Mouse (Mus musculus) right cerebral cortex, postnatal 14 days (tissue): ENCODE results near the gene Metap1d.

Experiments used
- DNase-seq: peaks from one replicate; pipeline ENCODE4 v3.0.0; 2022

Gene Metap1d

DNA sequence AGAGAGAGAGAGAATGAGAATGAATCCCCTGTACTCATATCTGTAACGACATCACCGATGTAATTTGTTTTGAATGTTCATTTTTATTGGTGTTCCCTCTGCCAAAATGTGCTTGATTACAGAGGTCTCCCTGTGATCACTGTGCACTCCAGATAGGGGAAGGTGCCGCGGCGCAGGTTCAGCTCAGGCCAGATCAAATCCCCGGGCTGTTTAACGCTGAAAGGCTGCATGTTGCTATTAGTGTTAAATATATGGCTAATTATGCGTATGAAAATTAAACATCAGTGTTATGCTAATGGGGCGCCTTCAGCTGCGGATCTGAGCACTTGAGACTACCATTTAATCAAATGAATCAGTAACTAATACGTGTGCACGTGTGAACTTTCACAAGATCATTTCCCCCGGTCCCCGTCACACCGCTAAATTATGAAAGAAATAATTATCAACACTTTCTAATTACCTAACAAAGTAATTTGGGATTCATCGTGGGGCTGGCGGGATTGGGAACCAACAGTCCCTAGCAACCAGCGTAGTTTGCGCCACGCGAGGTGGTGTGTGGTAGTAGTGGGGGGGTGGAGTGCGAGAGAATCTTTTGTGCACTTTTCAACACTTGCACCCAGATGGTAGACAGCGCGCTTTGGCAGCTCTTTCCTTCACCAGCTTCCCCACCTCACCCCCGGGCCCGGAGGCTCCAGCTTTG is 75.1 kb downstream of the Metap1d start, which contains the start of gene Dlx1:
Gene Dlx1, plus strand, starts transcription at position 100 of the 700 bp plus-strand sequence.
- no peak for DNase-seq

DNA sequence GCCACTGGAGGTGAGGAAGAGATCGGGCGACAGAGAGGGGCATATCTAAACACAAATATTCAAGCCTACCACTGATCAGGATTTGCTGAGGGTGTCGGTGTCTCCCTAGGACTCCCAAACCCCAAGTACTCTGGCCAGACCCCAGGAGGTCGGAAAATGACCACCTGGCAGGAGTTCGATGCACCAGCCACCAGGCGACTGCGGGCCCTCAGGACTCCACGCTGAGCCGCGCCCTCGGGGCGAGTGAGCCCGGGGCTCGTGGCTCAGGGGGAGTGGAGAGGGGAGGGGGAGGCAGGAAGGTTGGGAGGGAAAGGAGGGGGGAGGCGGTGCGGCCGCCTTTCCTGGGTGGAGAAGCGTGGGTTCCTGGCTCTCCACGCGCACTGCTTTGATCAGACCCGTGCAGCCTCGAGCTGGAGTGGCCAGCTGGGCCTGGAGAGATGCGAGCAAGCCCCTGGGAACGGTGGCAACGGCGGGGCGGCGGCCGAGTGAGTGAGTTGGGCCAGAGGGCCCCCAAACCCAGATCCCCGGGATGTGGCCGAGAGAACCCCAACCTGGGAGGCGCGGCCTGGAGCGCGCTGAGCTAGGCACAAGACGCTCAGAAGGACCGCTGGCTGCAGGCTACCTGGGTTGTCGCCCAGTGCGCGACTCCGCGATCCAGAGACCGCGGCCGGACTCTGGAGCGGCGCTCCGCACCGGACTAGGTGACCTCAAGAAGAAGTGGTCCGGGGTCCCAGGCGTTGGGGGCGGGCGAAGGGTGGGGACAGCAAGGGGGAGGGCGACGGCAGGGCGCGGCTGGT is 75.8 kb downstream of the Metap1d start:
- no peak for DNase-seq

DNA sequence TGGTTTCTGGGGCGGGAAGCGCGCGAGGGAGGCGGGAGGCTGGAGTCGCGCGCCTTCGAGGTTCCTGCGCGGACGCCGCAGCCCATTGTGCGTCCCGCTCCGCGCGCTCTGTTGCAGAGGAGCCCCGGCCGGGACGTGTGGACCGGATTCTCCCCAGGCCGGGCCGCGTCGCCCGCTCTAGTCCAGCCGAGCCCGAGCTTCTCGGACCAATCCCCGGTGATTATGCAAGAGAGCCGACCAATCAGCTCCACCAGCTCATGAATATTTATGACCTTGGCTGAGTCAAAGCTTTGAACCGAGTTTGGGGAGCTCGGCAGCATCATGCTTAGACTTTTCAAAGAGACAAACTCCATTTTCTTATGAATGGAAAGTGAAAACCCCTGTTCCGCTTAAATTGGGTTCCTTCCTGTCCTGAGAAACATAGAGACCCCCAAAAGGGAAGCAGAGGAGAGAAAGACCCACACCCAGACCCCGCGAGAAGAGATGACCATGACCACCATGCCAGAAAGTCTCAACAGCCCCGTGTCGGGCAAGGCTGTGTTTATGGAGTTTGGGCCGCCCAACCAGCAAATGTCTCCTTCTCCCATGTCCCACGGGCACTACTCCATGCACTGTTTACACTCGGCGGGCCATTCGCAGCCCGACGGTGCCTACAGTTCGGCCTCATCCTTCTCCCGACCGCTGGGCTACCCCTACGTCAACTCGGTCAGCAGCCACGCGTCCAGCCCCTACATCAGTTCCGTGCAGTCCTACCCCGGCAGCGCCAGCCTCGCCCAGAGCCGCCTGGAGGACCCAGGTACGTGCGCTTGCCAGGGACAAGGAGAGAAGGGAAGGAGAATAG is 76.7 kb downstream of the Metap1d start:
- no peak for DNase-seq

DNA sequence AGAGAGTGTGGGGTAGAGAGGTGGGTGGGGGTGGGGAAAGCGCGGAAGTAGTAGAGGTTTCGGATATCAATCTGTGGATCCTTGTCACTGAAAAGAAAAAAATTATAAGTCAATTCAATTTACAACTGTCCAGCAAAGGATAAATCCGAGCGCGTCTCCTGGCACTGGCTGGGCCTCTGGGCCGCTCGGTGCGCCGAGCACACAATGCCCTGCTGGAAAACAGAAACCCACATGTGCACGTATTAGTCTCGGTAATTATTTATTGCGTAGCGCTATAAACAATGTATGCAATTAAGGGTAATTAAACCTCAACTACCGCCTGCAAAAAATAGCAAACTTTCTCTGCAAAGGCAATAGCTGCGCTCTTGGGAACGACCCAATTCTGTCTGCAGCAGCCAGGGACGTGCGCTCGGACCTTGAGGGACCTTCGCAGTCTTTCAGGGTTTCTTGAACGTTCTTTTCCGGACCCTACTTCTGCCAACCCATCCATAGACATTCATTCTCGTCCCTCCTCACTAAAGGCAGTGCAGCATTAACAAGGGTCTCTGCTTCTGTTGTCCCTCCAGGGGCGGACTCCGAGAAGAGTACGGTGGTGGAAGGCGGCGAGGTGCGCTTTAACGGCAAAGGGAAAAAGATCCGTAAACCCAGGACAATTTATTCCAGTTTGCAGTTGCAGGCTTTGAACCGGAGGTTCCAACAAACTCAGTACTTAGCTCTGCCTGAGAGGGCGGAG is 77.5 kb downstream of the Metap1d start:
- no peak for DNase-seq

DNA sequence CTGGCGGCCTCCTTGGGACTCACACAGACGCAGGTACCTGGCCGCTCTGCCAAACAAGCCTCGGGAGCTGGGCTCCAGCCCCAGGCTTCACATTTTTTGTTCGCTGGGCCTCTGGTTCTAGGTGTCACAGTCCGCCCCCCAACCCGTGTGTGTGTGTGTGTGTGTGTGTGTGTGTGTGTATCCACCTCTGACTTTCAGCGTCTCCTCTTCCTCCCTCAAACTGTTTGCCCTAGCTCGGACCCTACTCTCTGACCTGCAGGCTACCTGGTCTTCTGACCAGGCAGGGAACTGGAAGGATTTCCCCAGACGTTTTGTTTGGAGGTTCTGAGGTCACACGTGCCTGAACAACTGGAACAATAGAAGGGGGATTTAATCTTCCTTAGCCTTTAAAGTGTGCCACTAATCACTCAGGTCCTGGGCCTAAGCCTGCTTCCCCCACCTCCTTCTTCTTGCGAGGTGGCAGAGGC is 78.1 kb downstream of the Metap1d start:
- DNase-seq = no peak

DNA sequence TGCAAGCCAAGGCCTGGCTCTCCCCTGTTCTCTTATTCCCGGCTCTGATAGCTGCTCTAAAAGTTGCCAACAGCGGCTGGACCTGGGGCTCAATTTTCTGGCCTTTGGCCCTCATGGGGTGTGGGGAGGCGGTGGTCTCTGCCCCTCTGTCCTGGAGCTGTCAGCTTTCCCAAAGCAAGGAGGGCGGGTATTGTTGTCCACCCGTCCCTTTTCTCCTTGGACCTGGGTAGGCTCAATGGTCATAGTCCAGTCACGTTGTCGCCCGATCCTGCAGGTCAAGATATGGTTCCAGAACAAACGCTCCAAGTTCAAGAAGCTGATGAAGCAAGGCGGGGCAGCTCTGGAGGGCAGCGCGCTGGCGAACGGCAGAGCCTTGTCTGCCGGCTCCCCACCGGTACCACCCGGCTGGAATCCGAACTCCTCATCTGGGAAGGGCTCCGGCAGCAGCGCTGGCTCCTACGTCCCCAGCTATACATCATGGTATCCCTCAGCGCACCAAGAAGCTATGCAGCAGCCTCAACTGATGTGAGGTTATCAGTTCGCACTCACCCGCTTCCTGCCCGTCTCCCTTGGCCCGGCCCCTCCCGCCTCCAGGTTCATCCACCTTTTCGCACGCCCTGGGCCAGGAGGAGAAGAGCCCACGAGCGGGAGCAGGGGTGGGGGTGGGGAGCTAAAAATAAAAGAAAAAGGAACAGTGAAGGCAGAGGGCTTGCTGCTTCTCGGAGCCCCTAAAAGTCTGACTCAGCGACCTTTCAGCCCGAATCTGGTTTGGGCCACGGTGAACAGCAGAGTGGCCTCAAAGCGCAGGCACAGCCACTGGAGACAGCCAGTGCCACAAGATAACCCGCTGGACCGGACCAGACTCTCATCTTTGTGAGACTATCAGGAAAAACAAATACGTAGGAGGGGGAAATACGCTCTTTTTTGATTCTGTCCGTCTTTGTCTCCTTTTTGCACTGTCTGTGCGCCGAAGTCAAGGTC is 79.2 kb downstream of the Metap1d start:
- no peak for DNase-seq

DNA sequence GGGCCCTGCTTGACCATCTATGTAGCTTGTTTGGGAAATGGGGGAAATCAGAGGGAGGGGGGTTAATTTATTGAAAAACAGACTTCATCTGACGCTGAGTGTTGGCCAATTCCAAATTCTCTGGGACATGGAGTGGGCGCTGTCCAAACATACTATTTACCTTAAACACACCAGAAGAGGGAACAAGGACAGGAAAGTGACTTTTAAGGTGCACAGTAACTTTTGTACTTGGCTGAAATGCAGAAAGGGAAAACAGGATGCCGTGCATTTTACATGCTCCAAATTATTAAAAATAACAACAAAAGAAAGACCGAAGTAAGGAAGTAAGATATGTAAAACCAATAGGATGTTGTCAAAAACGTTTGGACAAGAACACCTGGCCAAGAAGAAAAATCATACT is 80.0 kb downstream of the Metap1d start:
- no peak for DNase-seq

DNA sequence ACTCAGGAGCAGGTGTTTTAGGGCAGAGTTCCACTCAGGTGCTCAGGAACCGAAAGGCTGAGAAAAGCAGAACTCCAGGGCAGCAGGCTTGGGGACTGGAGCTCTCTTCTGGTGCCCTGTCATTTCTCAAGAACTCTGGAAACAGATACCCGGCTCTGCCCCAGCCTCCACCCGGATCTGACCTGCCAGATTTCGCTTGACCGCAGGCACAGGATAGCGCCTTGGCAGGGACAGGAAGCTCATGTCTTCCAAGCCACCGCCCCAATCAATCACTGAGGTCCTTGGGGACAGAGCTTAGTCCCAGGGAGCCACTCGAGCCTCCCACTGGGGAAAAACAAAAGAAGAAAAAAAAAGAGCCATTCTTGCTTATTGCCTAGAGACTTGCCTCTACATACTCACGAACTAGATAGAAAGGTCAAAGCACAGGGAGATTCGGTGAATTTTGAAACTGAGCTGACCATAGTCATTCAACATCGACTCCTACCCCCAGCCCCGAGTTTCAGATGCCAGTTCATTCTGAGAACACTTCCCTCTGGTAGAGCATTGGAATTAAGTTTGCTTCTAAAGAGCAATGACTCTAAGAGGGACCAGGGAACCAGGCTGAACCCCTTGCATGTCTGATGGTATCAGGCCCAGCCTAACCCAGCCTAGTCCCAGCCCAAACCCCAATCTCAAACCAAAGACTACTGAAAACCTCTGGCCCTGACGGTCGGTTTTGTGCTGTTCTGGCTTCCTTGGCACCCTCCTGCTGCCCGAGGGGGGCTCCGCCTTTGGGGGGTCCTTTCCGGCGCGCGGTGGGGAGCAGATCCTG is 81.4 kb downstream of the Metap1d start:
- no peak for DNase-seq

DNA sequence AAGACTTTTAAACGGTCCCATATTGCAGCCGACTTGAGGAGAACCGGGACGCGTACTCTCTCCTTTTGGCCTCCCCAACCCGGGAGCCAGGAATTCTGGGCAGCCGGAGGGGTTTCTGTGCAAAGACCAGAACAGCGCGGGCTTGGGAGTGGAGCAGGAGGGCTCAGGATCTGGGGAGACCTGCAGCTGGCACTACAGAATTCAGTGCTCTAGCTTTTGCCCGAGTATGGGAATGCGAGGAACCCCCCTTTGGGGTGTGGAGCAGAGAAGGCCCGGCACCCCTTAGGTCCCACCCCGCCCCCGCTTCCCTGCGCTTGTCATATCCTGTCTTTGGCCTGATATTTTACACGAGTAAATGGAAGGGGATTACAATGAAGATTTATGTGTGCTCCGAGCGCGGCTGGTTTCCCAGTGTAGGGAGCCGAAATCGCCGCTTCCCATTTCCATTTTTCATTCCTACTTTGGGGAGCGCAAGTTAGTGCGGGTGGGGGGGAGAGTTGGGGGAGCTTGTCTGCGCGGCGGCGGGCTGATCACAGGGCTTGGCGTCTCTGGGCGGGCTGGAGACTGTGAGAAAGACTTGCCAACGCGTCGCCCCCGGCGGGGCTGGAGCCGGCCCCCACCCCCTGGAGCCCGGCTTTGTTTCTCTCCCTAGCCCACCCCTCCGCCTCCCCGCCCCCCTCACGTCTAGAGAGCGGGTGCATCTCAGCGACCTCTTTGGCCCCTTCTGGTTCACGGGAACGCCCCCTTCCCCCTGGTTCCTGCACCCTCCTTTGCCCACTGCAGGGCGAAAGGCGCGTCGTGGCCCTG is 87.7 kb downstream of the Metap1d start:
- DNase-seq = no peak

DNA sequence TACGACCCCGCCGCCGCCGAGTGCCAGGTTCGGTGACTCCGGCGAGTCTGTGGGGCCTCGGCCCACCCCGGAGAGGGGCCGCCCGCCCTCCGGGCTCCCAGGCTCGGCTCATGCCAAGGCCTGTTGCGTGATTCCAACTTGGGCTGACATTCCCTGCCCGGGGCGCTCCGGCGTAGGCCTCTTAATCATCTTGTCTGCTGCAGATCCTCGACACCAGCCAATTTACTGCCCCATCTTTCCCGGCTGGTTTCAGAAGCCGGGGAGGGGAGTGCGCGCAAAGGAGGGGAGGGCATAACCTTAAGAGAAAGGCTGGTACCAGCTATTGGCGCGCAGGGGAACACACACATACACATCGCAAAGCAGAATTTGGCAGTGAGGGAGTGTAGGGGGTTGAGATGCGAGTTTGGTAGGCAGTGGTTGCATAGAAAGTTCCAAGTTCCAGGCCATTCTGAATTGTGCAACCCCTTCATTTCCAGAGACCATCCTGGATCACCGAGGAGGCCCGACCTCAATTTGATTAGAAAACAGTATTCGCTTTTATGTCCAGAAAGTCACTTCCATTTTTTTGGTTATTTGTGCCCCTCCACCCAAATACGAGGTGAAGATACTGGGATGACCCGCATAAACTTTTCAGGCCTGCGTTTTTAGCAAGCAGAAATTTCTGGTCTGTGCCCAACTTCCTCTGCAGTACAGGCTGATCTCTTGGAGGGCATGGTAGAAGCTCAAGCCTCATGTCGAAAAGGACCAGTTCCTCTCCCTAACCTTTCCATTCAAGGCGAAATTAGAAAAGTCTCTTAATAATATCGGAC is 88.5 kb downstream of the Metap1d start:
- no peak for DNase-seq

DNA sequence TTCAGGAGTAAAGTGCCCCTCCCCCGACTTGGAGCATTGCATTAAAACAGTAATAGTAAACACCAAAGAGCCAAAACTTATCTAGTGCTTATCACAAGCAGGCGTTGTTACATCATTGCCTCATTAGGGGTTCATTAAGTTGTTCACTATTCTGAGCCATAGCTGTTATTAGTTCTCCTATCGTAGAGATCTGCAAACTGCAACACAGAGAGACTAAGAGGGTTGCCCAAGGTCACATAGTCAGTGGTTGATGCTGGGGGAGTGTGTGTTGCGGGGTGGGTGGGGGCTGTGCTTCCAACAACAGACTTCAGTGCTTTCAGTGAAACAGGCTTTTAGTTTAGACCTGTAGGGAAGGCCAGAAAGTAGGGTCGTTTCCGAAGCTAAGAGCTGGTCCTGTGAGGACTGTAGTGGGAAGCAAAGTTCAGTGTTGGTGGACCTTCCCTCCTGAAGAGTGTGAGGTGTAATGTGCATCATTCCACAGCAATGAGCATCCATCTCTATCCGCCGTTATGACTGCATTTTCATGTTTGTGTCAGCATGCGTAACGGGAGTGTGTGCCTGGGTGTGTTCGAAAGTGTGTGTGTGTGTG is 89.2 kb downstream of the Metap1d start:
- no peak for DNase-seq

DNA sequence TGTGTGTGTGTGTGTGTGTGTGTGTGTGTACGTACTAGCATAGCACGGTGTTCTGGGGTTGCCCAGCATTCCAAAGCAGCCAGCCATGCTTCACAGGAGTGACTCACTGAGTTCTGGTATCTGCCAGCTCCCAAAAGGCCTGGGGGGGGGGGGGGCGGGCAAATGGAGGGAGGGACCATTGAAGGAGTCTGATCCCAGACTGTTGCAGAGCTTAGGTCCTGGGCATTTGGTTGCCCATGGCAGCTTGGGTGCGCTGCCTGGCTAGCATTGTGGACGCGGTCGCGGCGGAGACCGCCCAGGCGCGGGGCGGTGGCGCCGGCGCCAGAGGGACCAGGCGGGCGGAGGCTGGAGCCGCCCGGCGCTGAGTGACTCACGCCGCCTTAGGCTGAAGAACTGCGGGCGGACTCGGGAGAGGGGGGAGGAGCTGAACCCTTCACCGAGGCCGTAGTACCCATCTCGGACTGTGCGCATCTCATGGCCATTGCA is 89.8 kb downstream of the Metap1d start:
- DNase-seq = no peak

DNA sequence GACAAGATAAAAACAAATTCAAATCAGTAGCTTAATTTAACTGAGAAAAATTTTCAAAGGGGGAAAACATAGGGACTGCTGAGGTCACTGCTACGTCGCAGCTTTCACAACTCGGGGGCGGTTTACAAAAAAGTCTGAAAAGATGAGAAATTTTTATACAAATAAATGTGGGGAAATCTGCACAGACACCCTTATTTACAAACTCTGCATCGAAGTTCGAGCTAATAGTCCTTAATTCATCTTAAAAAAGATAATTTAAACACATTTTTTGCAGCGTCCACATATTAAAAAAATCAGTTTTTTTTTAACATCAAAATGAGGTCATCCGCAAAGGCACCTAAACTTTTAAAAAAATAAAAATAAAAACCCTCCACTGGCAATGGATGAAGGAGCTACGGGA is 90.5 kb downstream of the Metap1d start:
- DNase-seq = no peak

DNA sequence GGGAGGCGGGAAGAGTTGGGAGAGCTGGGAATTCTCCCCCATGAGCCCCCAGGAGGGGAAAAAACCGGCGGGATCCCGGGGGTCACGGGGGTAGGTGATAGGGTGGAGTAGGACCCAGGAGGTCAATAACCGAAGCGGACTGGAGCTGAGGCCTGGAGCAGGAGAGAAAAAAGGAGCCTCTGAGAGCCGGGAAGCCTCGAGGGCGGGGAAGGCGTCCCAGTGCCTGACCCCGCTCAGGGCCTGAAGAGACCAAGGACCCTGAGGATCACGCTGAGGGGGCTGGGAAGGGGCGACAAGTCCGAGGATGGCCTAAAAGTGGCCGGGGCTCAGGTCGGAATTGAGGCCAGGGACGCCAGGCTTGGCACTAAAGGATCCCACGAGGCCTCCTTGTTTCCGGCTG is 90.9 kb downstream of the Metap1d start:
- no peak for DNase-seq

DNA sequence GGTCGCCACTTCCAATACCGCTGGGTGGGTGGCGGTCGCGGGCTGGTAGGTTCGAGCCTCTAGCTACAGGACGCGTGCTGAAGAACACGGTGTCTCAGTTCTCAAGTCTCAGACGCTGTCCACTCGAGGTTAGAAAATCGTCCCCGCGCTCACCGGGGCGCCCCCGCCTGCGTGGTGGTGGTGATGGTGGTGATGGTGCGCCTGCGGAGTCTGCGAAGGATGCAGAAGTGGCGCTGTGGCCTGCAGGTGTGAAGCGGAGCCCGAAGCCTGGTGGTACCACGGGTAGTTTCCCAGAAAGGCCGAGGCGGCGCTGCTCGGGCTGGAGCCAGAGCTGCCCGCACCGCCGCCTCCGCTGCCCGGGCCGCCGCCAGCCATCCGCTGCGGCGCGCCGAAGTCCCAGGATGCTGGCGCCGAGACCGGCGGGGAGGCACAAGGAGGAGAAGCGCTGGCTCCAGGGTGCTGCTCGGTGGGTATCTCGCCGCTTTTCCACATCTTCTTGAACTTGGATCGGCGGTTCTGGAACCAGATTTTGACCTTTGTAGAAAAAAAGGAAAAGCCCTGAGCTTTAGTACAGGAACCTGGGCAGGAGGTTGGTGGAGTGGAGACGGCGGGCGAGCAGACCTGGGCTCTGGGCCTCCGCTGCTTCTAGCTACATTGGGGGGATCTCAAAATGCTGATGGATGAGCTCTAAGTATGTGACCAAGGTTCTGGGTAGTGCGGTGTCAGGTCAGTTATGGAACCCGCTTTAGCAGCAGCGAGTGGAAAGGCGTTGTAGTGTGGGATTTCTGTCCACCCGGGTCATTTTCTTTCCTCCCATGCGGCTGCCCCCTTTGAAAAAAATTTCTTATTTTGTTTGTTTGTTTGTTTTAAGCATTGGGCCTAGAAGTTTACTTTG is 91.6 kb downstream of the Metap1d start:
- DNase-seq = no peak

DNA sequence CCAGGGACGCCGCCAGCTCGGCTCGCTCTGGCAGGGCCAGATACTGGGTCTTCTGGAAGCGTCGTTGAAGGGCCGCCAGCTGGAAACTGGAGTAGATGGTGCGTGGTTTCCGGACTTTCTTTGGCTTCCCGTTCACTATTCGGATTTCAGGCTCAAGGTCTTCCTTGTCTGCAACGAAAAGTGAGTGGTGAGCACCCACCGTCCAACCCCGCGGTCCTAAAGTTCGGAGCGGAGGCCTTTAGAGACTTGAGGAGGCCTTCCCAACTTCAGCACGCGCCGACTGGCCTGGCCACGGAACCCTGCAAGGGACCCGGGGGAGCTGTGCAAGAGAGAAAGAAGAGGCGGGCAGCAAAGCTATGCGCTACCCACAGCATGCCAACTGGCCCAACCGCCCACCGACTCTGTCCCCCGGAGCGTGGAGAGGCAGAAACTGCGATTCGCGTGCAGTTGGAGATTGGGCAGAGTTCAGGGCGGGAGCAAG is 92.4 kb downstream of the Metap1d start:
- DNase-seq = no peak
